Mouse (Mus musculus) liver, embryonic 14.5 days (tissue): ENCODE measurements around the gene Ostn. TPM values are rescaled to one million over a fixed set of nuclear protein-coding genes. Genes with fewer than 3 reads are reported as not detected.
"Not testable (repeated sequence)": the region's sequence is repeated elsewhere in the genome, so short reads cannot be mapped to it uniquely, and the experiment has no call there.

Experiments
- ATAC-seq: fragments of 200-750 bp; cut with Nextera tagmentation; 2 replicates; pipeline ENCODE4 v1.8.0; 2017; ENCODE audit warnings: moderate number of reproducible peaks, mild to moderate bottlenecking, moderate library complexity; ENCODE audit not compliant: insufficient read depth
- DNase-seq, 3 experiments: peaks; one replicate each; pipeline ENCODE4 v3.0.0-alpha.2; 2012 to 2013; ENCODE audit warnings: low read depth in 3 of 3, low spot score in 3 of 3
- H3K27ac ChIP-seq: fragments of 300-500 bp; sonication (generic); 2 replicates; pipeline ENCODE4 v1.5.1; 2014; ENCODE audit warnings: moderate library complexity, mild to moderate bottlenecking, control low read depth, inconsistent platforms
- H3K27me3 ChIP-seq: fragments of 300-500 bp; sonication (generic); 2 replicates; pipeline ENCODE4 v1.6.1; 2014; ENCODE audit warnings: mild to moderate bottlenecking, low read length, moderate library complexity; ENCODE audit not compliant: control insufficient read depth, insufficient read depth
- H3K36me3 ChIP-seq: fragments of 300-500 bp; sonication (generic); replicated peaks from 2 replicates; pipeline ENCODE4 v1.6.1; 2014; ENCODE audit warnings: low read depth; ENCODE audit not compliant: control insufficient read depth, insufficient read depth
- H3K4me1 ChIP-seq, 2 experiments: fragments of 200-500 bp in 1 of 2; fragments of 300-500 bp in 1 of 2; sonication (generic) in 1 of 2; replicated peaks; 2 replicates each; pipeline ENCODE4 v1.6.1; 2012 to 2014; ENCODE audit warnings: antibody characterized with exemption in 1 of 2, inconsistent platforms in 1 of 2, low read length in 1 of 2; ENCODE audit not compliant: control insufficient read depth in 2 of 2, insufficient read depth in 2 of 2
- H3K4me2 ChIP-seq: fragments of 300-500 bp; sonication (generic); 2 replicates; pipeline ENCODE4 v1.6.1; 2014; ENCODE audit warnings: low read depth, mild to moderate bottlenecking, control low read depth, moderate library complexity
- H3K4me3 ChIP-seq, 2 experiments: fragments of 200-500 bp in 1 of 2; fragments of 300-500 bp in 1 of 2; sonication (generic) in 1 of 2; 2 replicates each; pipeline ENCODE4 v1.5.1; 2012 to 2014; ENCODE audit warnings: low read depth in 2 of 2, low read length in 2 of 2, mild to moderate bottlenecking in 2 of 2, control low read depth in 1 of 2, inconsistent platforms in 1 of 2, moderate library complexity in 1 of 2; ENCODE audit not compliant: insufficient read depth in 1 of 2
- H3K9ac ChIP-seq: fragments of 300-500 bp; sonication (generic); replicated peaks from 2 replicates; pipeline ENCODE4 v1.6.1; 2014; ENCODE audit warnings: mild to moderate bottlenecking, control low read depth, moderate library complexity
- H3K9me3 ChIP-seq: fragments of 300-500 bp; sonication (generic); 2 replicates; pipeline ENCODE4 v1.6.1; 2016; ENCODE audit warnings: low read length, mixed read lengths; ENCODE audit not compliant: control insufficient read depth
- CTCF ChIP-seq: IDR thresholded peaks from 2 replicates; pipeline ENCODE4 v1.5.1; 2016; ENCODE audit warnings: antibody characterized with exemption, low read depth, control low read depth
- EP300 ChIP-seq: IDR thresholded peaks from 2 replicates; pipeline ENCODE4 v1.6.1; 2016; ENCODE audit warnings: antibody characterized with exemption, low read depth
- WGBS: fragments of 180-500 bp; shearing (Covaris S2); extraction: QIAGEN DNeasy Blood & Tissue Kit; methylation state at CpG from one replicate; pipeline ENCODE4 v1.1.7; 2014; ENCODE audit not compliant: insufficient replicate concordance; 5-methylcytosine and 5-hydroxymethylcytosine counted together
- polyA plus RNA-seq, 2 experiments: library from polyadenylated mRNA; depleted of rRNA in 1 of 2; stranded (reverse) in 1 of 2; unstranded in 1 of 2; fragments of >200 nt; fragmentation: Nextera tagmentation in 1 of 2; extraction: Ambion mirVana in 1 of 2; gene quantifications; 2 replicates each; pipeline versions ENCODE4 v1.2.1 to v1.2.3; 2012 to 2014

Ostn gene
- polyA plus RNA-seq (2012; rRNA removed) (not detected in 2 replicates), polyA plus RNA-seq (2014; fragmentation: Nextera tagmentation; extraction: Ambion mirVana) (not detected in 2 replicates)

GRCm38 (mm10) chr16:27307189-27307588 lies at the start of gene Ostn:
Gene Ostn, plus strand, starts transcription at chr16:27307489.
- H3K36me3 ChIP-seq, H3K9me3 ChIP-seq, ATAC-seq, H3K27me3 ChIP-seq, H3K27ac ChIP-seq, H3K9ac ChIP-seq, H3K4me2 ChIP-seq, H3K4me3 ChIP-seq, H3K4me1 ChIP-seq, DNase-seq: not testable (repeated sequence)
- WGBS = 60% methylated on average over 4 of the region's 4 CpGs

GRCm38 (mm10) chr16:27268748-27269147 lies 38.5 kb upstream of the Ostn start:
- no peaks in the 10 kb centered on the region for H3K9me3 ChIP-seq
- no peaks in the 10 kb centered on the region for H3K4me1 ChIP-seq
- ATAC-seq (no peak), DNase-seq (no peak)
- no peak overlapping the region for H3K9ac ChIP-seq
- 41% methylated on average over 4 of the region's 4 CpGs for WGBS
- no peak for TF ChIP-seq EP300
- TF ChIP-seq CTCF = no peak
- no peak overlapping the region for H3K4me2 ChIP-seq
- no peaks in the 10 kb centered on the region for H3K27me3 ChIP-seq
- H3K36me3 ChIP-seq = no peaks in the 10 kb centered on the region
- no peak overlapping the region for H3K4me3 ChIP-seq
- no peak overlapping the region for H3K27ac ChIP-seq

GRCm38 (mm10) chr16:27287410-27287809 lies 19.9 kb upstream of the Ostn start:
- Histone ChIP-seq H3K36me3 (no peaks in the 10 kb centered on the region), H3K4me1 (no peaks in the 10 kb centered on the region), H3K9me3 (no peaks in the 10 kb centered on the region), H3K9ac (no peak overlapping the region), H3K4me3 (no peak overlapping the region), H3K27me3 (no peaks in the 10 kb centered on the region), H3K27ac (no peak overlapping the region), H3K4me2 (no peak overlapping the region)
- TF ChIP-seq EP300 (no peak), CTCF (no peak)
- 64% methylated on average over 3 of the region's 3 CpGs for WGBS
- ATAC-seq (no peak), DNase-seq (no peak)

GRCm38 (mm10) chr16:27296508-27296907 lies 10.8 kb upstream of the Ostn start:
- Histone ChIP-seq H3K9ac (no peak overlapping the region), H3K27ac (no peak overlapping the region), H3K4me1 (no peaks in the 10 kb centered on the region), H3K4me2 (no peak overlapping the region), H3K27me3 (no peaks in the 10 kb centered on the region), H3K4me3 (no peak overlapping the region), H3K9me3 (no peaks in the 10 kb centered on the region), H3K36me3 (no peaks in the 10 kb centered on the region)
- no peak for DNase-seq
- no peak for TF ChIP-seq EP300
- no peak for TF ChIP-seq CTCF
- WGBS = 67% methylated on average over 3 of the region's 3 CpGs
- no peak for ATAC-seq

- no peaks in the 10 kb centered on the region for H3K9me3 ChIP-seq
- no peak overlapping the region for H3K27ac ChIP-seq
- no peak overlapping the region for H3K4me2 ChIP-seq
- ATAC-seq (no peak), DNase-seq (no peak)
- 40% methylated on average over 2 of the region's 2 CpGs for WGBS
- TF ChIP-seq EP300 (no peak), CTCF (no peak)
- H3K27me3 ChIP-seq = no peaks in the 10 kb centered on the region
- no peaks in the 10 kb centered on the region for H3K36me3 ChIP-seq
- H3K4me1 ChIP-seq = no peaks in the 10 kb centered on the region
- no peak overlapping the region for H3K9ac ChIP-seq
- H3K4me3 ChIP-seq = no peak overlapping the region
Observed at GRCm38 (mm10) chr16:27296929-27297328, 10.4 kb upstream of the Ostn start.
